Mouse (Mus musculus): ENCODE measurements around the gene Defa33. TPM values are rescaled to one million over a fixed set of nuclear protein-coding genes. Genes with fewer than 3 reads are reported as not detected.

Defa33 gene
- polyA plus RNA-seq (2017; shearing (Covaris generic)), result not detected

GRCm38 (mm10) chr8:21391511-21391910, at the start of gene Defa33:
Gene Defa33 (plus strand): TSS chr8:21391811.

DNA sequence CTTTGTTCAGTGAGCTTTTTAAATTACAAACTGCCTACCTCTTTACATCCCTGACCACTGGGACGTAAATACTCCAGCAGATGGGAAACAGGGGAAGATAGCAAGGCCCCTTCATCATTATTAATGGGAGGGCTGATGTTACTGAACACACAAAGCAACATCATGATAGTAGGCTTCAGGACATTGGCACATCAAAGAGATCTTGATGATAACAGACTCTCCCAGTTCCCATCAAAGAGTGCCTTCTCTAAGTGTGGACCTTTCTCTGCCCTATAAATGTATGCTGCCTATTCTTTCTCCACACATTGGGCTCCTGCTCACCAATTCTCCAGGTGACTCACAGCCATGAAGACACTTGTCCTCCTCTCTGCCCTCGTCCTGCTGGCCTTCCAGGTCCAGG, 13.4 kb upstream of the Defa33 start, which contains the start of gene Defa2:
Gene Defa2 (plus strand): TSS at position 301 of the 400 bp plus-strand sequence.

GRCm38 (mm10) chr8:21427111-21427510, 35.5 kb downstream of the Defa33 start, which contains the start of gene Defa36:
Gene Defa36 (plus strand): TSS chr8:21427411.

Other genes with a start within 250 kb of the Defa33 start
- gene Defa22, start 229.5 kb upstream of the Defa33 start, polyA plus RNA-seq (2017; shearing (Covaris generic)), result not detected
- not detected for gene Defa31, start 200.2 kb upstream of the Defa33 start, polyA plus RNA-seq (2017; shearing (Covaris generic))
- gene Gm15293, start 190.2 kb upstream of the Defa33 start, polyA plus RNA-seq (2017; shearing (Covaris generic)), result not detected
- not detected for gene Gm15292, start 142.1 kb upstream of the Defa33 start, polyA plus RNA-seq (2017; shearing (Covaris generic))
- gene Defa27, start 76.3 kb upstream of the Defa33 start, polyA plus RNA-seq (2017; shearing (Covaris generic)), result not detected
- not detected for gene Defa29, start 64.8 kb upstream of the Defa33 start, polyA plus RNA-seq (2017; shearing (Covaris generic))
- not detected for gene Defa2, start 13.3 kb upstream of the Defa33 start, polyA plus RNA-seq (2017; shearing (Covaris generic))
- gene Defa36, start 35.6 kb downstream of the Defa33 start, polyA plus RNA-seq (2017; shearing (Covaris generic)), result not detected
- not detected for gene Gm7849, start 64.7 kb downstream of the Defa33 start, polyA plus RNA-seq (2017; shearing (Covaris generic))
- not detected for gene Defa20, start 117.4 kb downstream of the Defa33 start, polyA plus RNA-seq (2017; shearing (Covaris generic))
- gene Defa32, start 137.2 kb downstream of the Defa33 start, polyA plus RNA-seq (2017; shearing (Covaris generic)), result not detected
- not detected for gene Defa37, start 173.6 kb downstream of the Defa33 start, polyA plus RNA-seq (2017; shearing (Covaris generic))
- gene Defa28, start 191.2 kb downstream of the Defa33 start, polyA plus RNA-seq (2017; shearing (Covaris generic)), result not detected
- not detected for gene Gm7861, start 202.7 kb downstream of the Defa33 start, polyA plus RNA-seq (2017; shearing (Covaris generic))
- not detected for gene Defa26, start 226.4 kb downstream of the Defa33 start, polyA plus RNA-seq (2017; shearing (Covaris generic))